Mouse (Mus musculus) MEL-GATA-1-ER (cell line): ENCODE data around the gene Wdr45.
A peak's percentile ranks its signal among the peaks of the same experiment; 100 is the strongest.
"Not testable (repeated sequence)": the region's sequence is repeated elsewhere in the genome, so short reads cannot be mapped to it uniquely, and the experiment has no call there.

ENCODE experiments used
- DNase-seq: peaks from one replicate; pipeline ENCODE4 v3.0.0-alpha.2; 2012; ENCODE audit warnings: low read depth; ENCODE audit errors: extremely low read depth

Wdr45 gene

DNA sequence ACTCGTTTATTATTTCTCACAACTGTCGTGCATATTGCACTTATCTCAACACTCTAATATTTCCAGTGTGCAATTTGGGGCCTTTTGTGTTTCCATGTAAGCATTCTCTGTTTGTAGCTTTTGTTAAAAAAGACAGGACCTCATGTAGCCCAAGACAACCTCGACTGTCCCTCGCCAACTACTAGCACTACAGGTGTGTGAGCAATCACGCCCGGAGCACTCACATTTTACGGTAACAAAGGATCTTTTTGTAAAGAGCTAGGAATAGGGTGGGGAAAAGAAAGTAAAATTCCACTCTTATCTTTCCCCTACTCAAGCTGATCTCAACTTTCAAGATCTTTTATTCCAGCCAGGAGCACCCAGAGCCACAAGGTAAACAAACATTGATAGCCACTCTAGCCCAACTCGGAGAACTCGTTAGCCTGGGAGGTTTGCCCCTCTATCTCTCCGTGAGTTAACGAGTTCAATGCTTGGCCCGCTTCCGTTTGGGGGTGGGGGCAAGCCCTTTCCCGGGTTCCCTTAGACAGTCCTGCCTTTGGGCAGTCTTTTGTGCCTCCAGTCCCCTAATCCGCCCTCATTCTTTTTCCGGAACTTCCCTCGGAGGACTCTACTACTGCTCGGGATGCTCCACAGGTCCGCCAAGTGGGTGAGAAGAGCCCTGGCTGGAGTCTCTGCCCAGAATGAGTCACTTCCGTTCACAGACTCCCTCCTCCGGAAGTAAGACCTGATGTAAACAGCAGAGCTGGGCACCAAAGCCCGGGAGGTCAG is 7.6 kb downstream of the Wdr45 start, which contains the start of gene Gm45208:
Gene Gm45208 (plus strand): TSS at position 732 of the 768 bp plus-strand sequence.
- peak; percentile 85 for DNase-seq

DNA sequence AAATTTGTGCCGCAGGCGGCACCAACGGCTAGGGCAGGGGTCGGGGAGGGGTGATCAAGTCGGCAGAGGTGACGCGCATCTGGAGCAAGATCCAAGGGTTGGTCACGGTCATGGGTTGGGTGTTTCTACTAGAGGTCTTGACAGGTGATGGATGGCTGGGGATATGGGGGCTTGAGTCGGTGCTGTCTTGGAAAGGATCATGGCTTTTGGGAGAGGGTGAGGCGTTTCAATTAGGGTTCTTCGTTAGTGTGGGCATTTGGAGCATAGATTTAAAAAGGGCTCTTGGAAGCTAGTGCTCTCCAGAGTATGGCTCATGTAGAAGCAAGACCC is 8.1 kb downstream of the Wdr45 start:
- DNase-seq: no peak

DNA sequence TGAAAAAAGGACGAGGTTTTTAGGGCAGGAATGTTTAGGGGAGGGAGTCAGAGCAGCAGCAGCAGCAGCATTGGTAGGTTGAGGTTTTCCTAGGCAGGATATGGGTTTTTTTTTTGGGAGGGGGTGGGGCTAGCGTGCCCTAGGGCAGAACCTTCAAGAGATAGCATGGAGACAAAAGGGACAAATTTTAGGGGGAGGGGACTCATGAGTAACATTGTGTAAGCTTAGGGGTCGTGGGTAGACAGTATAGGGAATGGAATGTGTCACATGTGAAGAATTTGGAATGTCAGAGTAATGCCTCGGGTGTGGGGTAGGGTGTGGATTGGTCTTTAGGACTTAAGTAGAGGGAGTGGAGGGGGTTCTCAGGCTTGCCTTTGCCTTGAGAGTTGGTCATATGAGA is 8.6 kb downstream of the Wdr45 start:
- DNase-seq: no peak

DNA sequence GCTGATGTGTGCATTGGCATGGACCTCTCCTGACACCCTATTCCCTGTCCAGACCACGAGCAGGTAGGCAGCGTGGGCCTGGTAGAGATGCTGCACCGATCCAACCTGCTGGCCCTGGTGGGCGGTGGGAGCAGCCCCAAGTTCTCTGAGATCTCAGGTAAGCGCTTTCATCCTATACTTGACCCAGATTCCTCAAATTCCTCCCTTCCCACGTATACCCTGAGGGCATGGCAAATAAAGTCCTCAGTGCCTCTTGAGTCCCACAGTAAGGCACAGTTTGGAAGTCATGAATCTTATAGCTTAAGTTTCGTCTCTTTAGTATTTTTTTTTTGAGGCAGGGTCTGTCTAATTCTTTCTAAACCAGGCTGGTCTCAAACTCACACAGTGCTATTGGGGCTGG is 10.0 kb downstream of the Wdr45 start:
- DNase-seq: no peak

DNA sequence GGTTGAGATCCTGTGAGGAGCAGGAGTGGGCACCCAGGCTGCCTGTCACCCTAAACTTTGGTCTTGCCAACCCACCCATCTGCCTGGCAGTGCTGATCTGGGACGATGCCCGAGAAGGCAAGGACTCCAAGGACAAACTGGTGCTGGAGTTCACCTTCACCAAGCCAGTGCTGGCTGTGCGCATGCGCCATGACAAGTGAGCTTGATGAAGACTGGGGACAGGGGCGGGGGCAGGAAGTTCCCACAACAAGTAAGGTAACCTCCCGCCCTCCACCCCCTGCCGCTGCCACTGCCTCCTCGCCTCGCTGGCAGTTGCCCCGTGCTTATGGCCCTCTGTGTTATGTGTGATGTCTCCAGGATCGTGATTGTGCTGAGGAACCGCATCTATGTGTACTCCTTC is 11.7 kb downstream of the Wdr45 start:
- DNase-seq: no peak

DNA sequence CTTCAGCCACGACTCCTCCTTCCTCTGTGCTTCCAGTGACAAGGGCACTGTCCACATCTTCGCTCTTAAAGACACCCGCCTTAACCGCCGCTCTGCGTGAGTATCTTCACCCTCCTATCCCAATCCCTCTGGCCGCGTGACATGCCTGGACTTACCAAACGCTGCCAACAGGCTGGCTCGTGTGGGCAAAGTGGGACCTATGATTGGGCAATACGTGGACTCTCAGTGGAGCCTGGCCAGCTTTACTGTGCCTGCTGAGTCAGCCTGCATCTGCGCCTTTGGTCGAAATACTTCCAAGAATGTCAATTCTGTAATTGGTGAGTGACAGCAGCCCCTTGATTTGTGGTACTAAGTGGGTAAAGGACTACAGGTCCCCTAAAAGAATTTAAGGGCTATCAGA is 13.0 kb downstream of the Wdr45 start:
- no peak for DNase-seq

DNA sequence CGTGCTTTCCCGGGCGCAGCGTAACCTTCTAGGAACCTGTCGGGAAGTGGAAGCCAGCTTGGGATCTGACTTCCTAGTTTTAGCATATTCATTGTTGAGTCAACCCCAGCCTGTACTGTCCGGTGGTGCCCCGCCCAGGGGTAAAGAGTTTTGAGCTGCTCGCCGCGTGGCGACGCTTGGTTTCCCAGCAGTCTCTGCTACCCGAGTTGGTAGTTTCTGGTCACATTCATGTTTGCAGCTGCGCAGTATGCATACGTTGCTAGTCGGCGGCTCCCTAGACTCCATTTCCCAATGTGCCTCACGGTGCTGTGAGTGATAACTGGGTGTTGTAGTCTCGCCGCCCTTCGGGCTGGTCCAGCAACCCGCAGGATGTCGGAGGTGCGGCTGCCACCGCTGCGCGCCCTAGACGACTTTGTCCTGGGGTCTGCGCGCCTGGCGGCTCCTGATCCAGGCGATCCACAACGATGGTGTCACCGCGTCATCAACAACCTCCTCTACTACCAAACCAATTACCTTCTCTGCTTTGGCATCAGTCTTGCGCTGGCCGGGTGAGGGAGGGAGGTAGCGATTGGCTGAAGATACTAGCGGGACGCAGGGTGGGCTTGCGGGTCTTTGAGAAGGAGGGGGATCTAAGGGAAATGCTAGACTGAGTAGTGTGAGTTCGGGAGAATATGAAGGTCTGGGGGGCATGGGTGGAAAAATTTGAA is 14.2 kb downstream of the Wdr45 start, which contains the start of gene Praf2:
Gene Praf2 (plus strand): TSS at position 225 of the 707 bp plus-strand sequence.
- DNase-seq: peak; percentile 97

DNA sequence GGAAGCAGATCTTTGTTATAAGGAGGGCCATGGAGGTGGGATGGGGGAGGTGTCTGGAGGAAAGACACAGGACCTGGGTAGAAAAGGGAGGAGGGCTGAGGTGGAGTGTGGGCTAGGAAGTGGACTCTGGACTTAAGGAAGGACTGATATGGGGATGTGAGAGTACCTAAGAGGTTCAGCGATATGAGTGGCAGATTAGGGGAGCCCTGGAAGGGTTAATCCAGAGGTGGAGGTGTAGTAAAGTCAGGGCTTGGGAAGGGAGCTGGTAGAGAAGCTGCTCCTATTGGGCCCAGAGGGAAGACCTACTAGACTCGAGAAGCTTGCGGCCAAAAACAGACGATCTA is 14.8 kb downstream of the Wdr45 start:
- no peak for DNase-seq

DNA sequence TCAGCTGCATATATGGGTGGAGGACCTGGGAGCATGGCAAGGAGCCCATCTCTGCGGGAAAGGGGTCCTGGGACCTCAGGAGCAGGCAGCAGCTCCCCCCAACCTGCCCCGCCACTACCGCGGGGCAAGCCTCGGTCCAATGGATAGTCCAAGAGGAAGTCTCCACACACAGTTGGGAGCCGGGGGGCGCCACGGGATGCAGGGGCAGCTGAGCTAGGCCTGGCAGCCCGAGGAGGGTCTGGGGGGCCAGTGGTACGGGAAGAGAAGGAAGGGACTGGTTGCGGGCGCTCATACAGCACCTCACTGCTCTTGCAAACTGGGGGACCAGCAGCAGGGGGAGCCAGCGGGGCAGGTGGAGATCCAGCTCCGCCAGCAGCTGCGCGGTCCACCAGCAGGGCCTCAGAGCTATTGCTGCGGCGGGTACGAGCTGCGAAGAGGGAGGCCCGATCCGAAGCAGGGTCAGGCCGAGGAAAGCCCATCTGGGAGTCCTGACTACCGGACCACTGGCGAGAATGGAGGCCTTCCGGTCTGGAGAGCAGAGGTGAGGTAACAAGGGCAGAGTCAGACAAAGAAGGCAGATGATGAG is 19.5 kb downstream of the Wdr45 start:
- peak; percentile 51 for DNase-seq

DNA sequence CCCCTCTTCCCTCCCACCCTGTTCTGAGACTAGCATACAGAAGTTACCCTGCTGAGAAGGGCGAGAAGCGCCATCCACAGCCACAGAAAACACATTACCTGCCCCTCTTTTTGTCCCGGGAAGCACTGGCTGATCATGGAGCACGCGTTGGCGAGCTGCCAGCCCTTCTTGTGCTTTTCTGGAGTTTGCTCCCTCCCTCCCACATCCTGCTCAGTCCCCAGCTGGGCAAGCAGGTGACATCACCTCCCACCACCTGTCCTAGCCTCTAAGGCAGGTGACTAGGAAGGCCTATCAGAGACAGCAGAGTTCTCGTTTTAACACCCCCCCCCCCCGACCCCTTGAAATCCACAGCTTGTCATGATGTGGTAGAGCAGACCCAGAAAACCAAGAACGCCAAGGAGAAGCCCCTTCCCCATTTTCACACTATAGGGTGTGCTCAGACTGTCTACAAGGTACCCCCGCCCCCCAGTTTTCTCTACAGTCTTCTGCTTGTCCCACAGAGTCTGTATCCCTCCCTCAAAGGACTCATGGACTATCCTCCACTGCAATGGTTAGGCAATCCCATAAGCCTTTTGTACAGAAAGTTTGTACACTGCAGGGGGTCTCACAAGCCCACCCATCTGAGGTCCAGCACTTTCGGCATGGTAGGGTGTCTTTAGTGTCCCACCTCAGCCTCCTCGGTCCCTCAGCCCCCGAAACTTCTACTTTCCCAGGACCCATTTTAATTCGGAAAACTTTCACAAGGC is 25.4 kb downstream of the Wdr45 start:
- no peak for DNase-seq

DNA sequence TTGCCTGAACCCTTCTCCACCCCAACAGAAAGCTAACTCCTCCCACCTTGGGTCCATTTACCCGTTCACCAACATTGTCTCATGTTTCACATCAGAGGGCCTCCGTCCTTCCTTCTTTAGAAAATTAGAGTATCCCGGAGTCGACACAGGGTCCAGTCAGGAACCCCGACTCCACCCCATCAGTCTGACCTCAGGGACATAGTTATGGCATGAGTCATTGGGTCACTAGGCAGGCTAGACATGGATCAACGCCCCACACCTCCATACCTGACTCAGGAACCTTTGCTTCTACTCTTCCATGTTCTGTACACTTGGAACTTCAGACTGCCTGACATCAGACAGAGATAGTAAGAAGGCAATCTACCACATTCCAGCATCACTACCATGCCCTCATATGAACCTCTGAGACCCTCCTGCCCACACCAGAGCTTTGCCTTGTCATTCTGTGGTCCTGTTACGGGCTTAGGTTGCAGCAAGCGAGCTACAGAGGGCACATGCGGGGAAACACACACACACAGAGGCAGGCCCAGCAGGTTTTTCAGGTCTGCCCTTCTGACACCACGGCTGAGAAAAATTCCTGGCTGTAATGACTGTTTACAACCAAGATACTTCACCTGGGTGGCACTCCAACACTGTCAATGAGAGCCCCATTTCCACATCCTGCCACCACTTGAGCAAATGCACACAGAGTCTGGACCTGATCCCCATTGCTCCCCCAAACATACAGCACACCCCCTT is 26.1 kb downstream of the Wdr45 start:
- DNase-seq: no peak

DNA sequence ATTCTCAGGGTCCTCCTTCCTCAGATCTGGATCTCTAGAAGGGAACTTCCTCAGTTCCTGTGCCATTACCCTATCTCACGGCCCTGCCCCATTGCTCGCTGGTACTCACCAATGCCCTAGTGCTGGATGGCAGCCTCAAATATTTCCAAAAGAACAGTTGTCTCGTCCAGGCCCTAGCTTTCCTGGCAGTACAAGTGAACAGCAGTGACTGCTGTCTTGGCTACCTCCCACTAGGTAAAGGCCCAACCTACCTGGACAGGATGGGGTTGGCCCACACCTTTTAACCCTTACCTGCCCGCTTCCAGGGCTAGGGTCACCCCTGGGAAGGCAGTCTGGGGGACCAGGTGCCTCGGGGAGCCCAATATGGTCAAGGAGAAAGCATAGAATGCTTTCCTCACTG is 27.0 kb downstream of the Wdr45 start:
- no peak for DNase-seq

DNA sequence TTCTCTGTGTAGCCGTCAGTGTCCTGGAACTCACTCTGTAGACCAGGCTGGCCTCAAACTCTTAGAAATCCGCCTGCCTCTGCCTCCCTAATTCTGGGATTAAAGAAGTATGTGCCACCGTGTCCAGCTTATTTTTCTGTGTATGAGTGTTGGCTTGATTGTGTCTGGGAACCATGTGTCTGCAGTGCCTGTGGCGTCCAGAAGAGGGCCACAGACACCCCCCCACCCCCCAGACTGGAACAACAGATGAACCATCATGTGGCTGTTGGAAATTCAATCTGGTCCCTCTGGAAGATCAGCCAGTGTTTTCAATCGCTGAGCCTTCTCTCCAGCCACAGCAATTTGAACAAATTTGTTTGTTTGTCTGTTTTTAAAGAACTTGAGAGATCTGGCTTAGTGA is 29.3 kb downstream of the Wdr45 start:
- DNase-seq: no peak

DNA sequence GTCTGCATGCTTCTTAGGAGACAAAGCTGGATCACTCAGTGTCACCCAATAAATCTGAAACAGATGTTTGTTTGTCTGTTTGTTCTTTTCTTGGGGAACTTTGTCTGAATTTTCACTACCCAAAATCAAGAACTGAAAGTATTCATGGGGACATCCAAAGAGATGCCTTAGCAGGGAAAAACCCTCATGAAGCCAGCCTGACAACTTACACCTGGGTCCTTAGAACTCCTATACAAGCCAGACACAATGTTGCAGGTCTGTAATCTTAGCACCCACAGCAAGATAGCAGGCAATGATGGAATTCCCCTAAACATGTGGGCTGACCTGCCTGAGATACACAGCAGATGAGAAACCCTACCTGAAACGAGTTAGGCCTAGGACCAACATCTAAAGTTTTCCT is 30.8 kb downstream of the Wdr45 start:
- DNase-seq: no peak

DNA sequence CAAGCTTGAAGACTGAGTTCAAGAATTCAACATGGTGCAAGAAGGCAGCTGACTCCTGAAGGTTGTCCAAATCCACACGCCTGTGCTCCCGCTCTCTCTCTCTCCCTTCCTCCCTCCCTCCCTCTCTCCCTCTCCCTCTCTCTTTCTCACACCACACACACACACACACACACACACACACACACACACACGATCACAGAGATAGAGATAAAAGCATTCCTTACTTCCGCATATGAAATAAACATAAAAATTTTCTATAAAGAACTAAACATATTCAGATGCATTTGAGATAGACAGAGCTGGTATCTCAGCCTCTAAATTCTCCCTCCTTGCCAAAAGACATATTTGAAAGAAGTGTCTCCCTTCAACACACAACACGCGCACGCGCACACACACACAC is 31.3 kb downstream of the Wdr45 start:
- no peak for DNase-seq

DNA sequence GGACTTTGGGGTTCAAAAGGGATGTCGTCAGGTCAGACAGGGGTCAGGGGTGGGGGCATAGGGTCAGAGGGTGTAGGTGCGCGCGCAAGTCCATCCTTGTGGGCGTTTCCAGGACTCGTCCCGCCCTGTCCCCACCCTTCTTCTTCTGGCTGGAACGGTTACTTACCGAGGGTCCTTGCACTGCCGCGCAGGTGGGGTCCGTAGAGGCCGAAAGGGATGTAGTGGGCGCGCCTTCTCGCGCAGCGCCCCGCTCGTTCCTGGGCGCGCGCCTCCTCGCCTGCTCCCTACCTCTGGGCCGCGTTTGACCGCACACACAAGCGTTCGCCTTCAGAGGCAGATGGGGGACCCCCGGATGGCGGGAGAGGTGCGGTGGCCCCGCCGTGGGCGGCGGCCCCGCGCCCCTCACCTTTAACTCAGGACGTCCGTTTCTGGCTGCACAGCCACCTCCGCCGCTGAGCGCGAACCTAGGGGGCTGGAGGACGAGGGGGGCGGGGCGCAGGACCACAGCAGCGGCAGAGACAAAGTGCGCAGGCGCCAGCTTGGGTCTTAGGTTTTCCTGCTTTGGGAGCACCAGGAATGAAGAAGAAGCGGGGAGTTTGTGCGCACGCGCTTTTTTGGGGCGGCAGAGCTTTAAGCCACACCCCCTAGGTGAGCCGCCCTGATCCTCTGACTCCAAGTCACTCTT is 36.4 kb downstream of the Wdr45 start, which contains the start of gene Ccdc120:
Gene Ccdc120 (minus strand): TSS at position 474 of the 685 bp plus-strand sequence.
- no peak for DNase-seq

DNA sequence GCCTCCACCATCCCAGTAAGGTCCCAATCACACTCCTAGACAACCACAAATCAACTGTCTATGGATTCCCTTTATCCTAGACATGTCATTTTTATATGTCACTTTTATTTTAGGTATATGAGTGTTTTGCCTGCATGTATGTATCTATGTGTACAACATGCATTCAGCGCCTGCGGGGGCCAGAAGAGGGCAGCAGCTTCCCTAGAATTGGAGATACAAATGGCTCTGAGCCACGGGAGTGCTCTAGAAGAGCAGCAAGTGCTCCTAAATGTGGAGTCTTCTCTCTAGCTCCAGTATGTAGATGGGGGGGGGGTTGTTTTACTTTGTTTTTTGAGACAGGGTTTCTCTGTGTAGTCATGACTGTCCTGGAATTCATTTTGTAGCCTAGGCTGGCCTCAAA is 39.5 kb downstream of the Wdr45 start:
- not testable (repeated sequence) for DNase-seq

DNA sequence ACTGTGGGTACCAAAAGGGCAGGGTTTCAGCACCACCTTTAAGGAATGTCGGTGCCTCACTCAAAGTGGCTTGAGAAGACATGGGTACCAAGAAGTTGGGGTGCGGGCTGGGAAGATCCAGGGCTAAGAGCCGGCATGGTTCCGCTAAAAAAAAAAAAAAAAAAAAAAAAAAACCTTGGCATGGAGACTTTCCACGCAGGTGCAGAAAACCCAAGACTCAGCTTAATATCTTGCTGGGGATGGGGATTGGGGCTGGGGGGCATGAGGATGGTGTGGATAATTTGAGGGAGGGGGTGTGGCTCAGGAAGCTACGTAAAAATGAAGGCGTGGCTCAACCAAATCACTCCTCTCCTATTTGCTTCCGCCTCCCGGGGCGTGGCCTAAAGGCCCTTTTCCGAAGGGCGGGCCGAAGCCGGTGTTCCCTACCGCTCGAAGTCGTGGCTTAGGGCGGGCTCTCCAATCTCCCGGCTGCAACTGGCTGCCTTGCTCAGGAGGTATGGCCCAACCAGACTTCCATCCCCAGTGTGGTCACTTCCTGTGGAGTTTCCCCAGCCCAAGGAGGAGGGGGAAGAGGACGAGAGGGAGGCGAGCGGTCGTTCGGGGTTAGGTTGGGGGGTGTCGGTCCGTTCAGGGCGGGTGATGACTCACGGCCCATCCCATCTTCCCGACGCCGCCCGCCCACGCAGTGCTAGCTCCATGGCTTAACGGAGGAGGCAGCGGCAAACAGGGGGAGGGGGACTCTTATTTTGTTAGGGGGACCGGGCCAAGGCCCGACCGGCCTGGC is 48.2 kb downstream of the Wdr45 start, which contains the start of gene Tfe3:
Gene Tfe3 (plus strand): TSS at position 424 of the 784 bp plus-strand sequence.
- DNase-seq: peak; percentile 96

DNA sequence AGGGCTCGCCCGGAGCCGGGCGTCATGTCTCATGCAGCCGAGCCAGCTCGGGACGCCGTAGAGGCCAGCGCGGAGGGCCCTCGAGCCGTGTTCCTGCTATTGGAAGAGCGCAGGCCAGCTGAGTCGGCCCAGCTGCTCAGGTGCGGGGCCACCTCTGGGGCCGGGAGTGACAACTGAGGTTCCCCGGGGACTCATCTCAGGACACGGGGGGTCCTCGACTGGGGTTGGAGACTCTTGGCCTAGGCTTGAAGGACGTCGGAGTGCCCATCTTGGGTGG is 48.7 kb downstream of the Wdr45 start:
- no peak for DNase-seq
